Mouse (Mus musculus) stomach, embryonic 15.5 days (tissue): ENCODE results near the gene Abcb10. TPM values are rescaled to one million over a fixed set of nuclear protein-coding genes. Genes with fewer than 3 reads are reported as not detected.

Experiments
- ATAC-seq: fragments of 200-750 bp; cut with Nextera tagmentation; 2 replicates; pipeline ENCODE4 v1.8.0; 2017; ENCODE audit warnings: low read depth, moderate number of reproducible peaks, moderate TSS enrichment; ENCODE audit not compliant: insufficient read depth, low FRiP score
- H3K27ac ChIP-seq: fragments of 300-500 bp; sonication (generic); 2 replicates; pipeline ENCODE4 v1.5.1; 2015; ENCODE audit warnings: mild to moderate bottlenecking, inconsistent platforms
- H3K27me3 ChIP-seq: fragments of 300-500 bp; sonication (generic); replicated peaks from 2 replicates; pipeline ENCODE4 v1.6.1; 2015; ENCODE audit warnings: inconsistent platforms
- H3K36me3 ChIP-seq: fragments of 300-500 bp; sonication (generic); 2 replicates; pipeline ENCODE4 v1.6.1; 2015; ENCODE audit warnings: inconsistent platforms
- H3K4me1 ChIP-seq: fragments of 300-500 bp; sonication (generic); 2 replicates; pipeline ENCODE4 v1.6.1; 2015; ENCODE audit warnings: inconsistent platforms
- H3K4me2 ChIP-seq: fragments of 300-500 bp; sonication (generic); 2 replicates; pipeline ENCODE4 v1.6.1; 2015; ENCODE audit warnings: mild to moderate bottlenecking, inconsistent platforms
- H3K4me3 ChIP-seq: fragments of 300-500 bp; sonication (generic); replicated peaks from 2 replicates; pipeline ENCODE4 v1.5.1; 2015; ENCODE audit warnings: inconsistent platforms
- H3K9ac ChIP-seq: fragments of 300-500 bp; sonication (generic); 2 replicates; pipeline ENCODE4 v1.6.1; 2015; ENCODE audit warnings: inconsistent platforms
- H3K9me3 ChIP-seq: fragments of 300-500 bp; sonication (generic); 2 replicates; pipeline ENCODE4 v1.6.1; 2016; ENCODE audit warnings: inconsistent platforms
- WGBS: fragments of 180-500 bp; shearing (Covaris S2); methylation state at CpG from one replicate; pipeline ENCODE4 v1.1.7; 2015; 5-methylcytosine and 5-hydroxymethylcytosine counted together
- polyA plus RNA-seq: library from polyadenylated mRNA; unstranded; fragments of >200 nt; fragmentation: Nextera tagmentation; extraction: Ambion mirVana; gene quantifications from 2 replicates; pipeline ENCODE4 v1.2.1, GENCODE M21; 2015

Gene Abcb10
- polyA plus RNA-seq, 1 experiment from 2014 or later: 30.6 TPM

DNA sequence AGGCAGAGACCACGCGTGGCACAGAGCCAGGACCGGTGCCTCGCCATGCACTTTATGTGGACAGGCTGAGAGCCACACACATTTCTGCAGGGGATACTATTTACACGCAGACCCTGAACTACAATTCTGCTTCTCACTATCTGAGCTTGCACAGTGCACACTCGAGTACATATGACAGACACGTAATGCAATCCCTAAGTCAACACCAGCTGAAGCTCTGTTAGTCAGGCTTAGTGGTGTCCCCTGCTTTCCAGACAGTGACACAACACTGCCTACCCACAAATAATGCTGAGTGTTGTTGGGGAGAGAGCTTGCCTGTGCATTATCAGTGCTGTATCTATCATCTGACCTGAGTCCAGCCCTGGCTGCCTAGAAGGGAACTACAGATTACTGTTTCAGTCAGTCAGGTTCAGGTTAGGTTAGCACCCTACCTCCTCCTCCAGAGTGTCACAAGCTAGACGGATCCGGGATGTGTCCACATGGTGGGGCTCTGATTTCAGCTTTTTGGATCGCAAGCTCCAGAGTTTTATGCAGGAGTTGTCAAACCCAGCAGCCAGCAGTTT, 19.7 kb upstream of the Abcb10 start:
- Histone ChIP-seq H3K36me3 (peaks cover 52% of the 10 kb centered on the region), H3K4me1 (no peaks in the 10 kb centered on the region), H3K9me3 (no peaks in the 10 kb centered on the region), H3K27me3 (no peaks in the 10 kb centered on the region), H3K4me3 (no peak overlapping the region), H3K4me2 (no peak overlapping the region), H3K27ac (no peak overlapping the region), H3K9ac (no peak overlapping the region)
- no peak for ATAC-seq
- 88% methylated on average over 10 of the region's 10 CpGs for WGBS

DNA sequence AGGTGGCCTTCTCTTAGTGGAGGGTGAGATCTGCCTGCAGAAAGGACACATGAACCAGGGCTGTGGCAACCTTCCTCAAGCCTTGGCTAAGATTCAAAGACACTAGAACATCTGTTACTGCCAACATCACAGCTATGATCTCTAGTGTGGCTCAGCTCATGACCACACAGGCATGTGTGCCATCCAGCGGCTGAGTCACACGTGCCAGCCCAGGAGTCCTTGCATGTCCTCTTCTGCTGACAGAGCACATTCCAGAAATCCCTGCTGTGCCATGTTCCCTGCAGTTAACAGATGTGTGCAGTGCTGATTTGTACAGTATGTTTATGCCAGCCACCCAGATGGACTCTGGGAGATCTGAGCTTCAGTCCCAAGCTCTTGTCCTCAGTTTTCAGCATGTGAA, 16.6 kb upstream of the Abcb10 start:
- no peak overlapping the region for H3K27ac ChIP-seq
- no peak overlapping the region for H3K4me2 ChIP-seq
- ATAC-seq: no peak
- H3K9me3 ChIP-seq: no peaks in the 10 kb centered on the region
- no peak overlapping the region for H3K9ac ChIP-seq
- WGBS: 93% methylated on average over 2 of the region's 2 CpGs
- no peaks in the 10 kb centered on the region for H3K27me3 ChIP-seq
- no peaks in the 10 kb centered on the region for H3K4me1 ChIP-seq
- H3K4me3 ChIP-seq: no peak overlapping the region
- H3K36me3 ChIP-seq: peaks cover 40% of the 10 kb centered on the region

DNA sequence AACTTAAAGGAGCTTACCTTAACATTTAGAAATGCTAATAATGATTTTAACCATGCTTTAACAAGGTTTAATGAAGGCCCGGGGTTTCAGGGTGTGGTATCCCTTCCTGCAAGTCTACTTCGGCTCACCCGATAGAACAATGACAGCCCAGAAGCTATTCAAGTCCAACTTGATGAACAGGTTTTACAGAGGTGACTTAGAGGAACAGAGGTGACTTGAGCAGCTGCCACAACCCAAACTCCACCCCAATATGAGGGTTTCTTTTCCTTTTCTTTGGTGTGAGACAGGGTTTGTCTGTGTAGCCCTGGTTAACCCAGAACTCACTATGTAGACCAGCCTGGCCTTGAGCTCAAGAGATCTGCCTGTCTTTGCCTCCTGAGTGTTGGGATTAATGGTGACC, 11.1 kb upstream of the Abcb10 start:
- H3K36me3 ChIP-seq: peaks cover 20% of the 10 kb centered on the region
- no peaks in the 10 kb centered on the region for H3K9me3 ChIP-seq
- H3K9ac ChIP-seq: no peak overlapping the region
- 0 out of 2 replicates have a peak, but pooled peaks cover 9% of the 10 kb centered on the region for H3K4me1 ChIP-seq
- no peak overlapping the region for H3K4me3 ChIP-seq
- H3K27me3 ChIP-seq: no peaks in the 10 kb centered on the region
- H3K27ac ChIP-seq: peak overlapping the region; percentile 85
- WGBS: 60% methylated on average over 3 of the region's 3 CpGs
- H3K4me2 ChIP-seq: no peak overlapping the region
- ATAC-seq: peak; percentile 79

DNA sequence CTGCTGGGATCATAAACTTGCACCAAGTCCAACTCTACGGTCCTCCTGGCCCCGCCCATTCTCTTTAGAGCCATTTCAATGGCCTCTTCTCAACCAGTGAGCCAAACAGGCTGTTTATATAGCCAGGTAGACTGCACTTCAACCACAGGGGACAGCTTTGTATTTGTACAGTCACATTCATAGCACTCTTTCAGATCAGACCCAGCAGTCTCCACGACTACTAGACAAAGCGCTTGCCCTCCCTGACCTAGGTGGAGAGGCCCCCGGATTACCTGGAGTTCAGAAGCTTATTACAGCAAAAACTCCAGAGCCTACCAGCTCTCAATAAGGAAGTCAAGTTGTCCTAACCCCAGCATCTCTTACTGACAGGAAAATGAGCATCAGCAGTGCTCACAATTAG, 10.7 kb upstream of the Abcb10 start:
- Histone ChIP-seq H3K9me3 (no peaks in the 10 kb centered on the region), H3K27me3 (no peaks in the 10 kb centered on the region), H3K4me2 (no peak overlapping the region), H3K36me3 (peaks cover 19% of the 10 kb centered on the region), H3K9ac (no peak overlapping the region), H3K27ac (peak overlapping the region; percentile 84), H3K4me1 (0 out of 2 replicates have a peak, but pooled peaks cover 9% of the 10 kb centered on the region), H3K4me3 (no peak overlapping the region)
- ATAC-seq: peak; percentile 25; the same call in 1 of the 2 replicates
- WGBS: 69% methylated on average over 5 of the region's 5 CpGs

DNA sequence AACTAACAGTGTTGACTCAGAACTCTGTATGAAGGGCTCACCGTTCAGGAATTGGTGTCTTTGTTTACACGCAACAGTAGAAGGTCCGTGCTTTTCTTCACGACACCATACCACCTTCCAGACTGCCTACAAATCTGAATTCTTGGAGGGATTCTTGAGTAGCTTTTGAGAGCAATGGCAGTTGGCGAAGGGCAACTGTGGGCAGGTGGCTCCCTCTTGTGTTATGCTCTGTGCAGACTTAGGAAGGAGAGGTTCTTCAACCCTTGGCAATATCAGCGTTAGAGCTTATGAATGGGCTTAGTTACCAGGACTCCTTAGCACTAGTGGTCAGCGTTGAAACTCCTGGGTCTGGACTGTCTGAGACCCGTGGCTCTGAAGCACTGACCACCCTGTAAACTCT, 9.7 kb upstream of the Abcb10 start:
- Histone ChIP-seq H3K4me3 (no peak overlapping the region), H3K27me3 (no peaks in the 10 kb centered on the region), H3K36me3 (peaks cover 15% of the 10 kb centered on the region), H3K27ac (0 out of 2 replicates have a peak overlapping the region, but pooled peaks have one; percentile 40), H3K4me1 (peaks cover 9% of the 10 kb centered on the region; the same call in 1 of the 2 replicates), H3K9ac (no peak overlapping the region), H3K9me3 (no peaks in the 10 kb centered on the region), H3K4me2 (no peak overlapping the region)
- no peak for ATAC-seq
- WGBS: 77% methylated on average over 8 of the region's 8 CpGs

DNA sequence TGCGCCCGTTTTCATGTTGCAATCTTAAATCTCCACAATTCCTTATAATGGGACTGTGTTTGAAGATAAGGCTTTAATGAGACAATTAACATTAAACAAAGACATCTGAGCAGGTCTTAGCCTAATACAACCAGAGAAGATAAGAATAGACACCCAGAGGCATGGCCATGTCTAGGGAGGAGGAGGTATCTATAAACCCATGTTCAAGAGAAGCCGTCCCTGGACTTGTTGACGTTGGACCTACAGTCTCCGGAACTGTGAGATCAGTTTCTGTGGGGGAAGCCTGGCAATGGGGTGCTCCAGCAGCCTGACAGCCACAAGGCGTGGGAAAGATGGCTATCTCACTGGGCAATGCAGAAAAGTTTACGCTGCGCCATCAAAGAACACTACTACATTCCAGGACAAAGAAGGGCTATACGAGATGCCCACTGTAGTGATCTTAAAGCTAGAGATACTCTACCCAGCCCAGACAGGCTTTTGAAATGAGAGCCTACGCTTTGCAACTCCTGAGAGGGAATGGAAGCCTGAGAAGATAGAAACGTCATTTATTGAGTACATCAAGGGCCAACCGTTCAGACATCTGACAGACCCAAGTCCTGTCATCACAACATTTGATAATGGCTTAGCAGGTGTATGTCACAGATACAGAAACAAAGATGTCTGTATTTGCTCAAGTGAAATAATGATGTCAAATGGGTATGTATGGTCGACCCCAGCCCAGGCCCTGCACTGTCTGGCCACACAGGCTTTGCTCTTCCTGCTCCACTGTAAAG, 7.5 kb upstream of the Abcb10 start:
- peak; percentile 15; the same call in 1 of the 2 replicates for ATAC-seq
- no peaks in the 10 kb centered on the region for H3K9me3 ChIP-seq
- WGBS: 71% methylated on average over 13 of the region's 13 CpGs
- no peak overlapping the region for H3K4me3 ChIP-seq
- no peak overlapping the region for H3K4me2 ChIP-seq
- H3K4me1 ChIP-seq: peaks cover 9% of the 10 kb centered on the region; the same call in 1 of the 2 replicates
- H3K9ac ChIP-seq: no peak overlapping the region
- H3K27me3 ChIP-seq: no peaks in the 10 kb centered on the region
- peak overlapping the region; percentile 26; the same call in 1 of the 2 replicates for H3K27ac ChIP-seq
- peaks cover 6% of the 10 kb centered on the region; the same call in 1 of the 2 replicates for H3K36me3 ChIP-seq

DNA sequence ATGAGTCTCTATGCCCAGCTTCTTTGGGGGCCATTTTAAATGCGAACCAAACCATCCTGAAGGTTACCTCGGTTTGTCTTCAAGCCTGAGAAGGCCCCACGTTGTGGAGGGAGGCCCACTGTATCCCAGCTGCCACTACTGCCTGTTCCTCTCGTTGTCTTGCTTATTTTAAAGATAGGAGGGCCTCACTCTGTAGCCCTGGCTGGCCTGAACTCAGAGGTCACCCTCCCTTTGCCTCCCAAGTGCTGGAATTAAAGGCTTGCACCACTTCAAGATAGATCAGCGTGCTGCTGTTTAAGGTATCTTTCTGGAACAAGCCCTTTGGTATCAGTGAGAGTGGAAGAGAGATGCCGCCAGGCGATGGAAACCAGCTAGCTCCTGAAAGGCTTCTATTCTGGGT, 6.2 kb upstream of the Abcb10 start:
- Histone ChIP-seq H3K4me3 (no peak overlapping the region), H3K4me2 (no peak overlapping the region), H3K36me3 (0 out of 2 replicates have a peak, but pooled peaks cover 2% of the 10 kb centered on the region), H3K9ac (no peak overlapping the region), H3K27me3 (no peaks in the 10 kb centered on the region), H3K4me1 (peaks cover 9% of the 10 kb centered on the region; the same call in 1 of the 2 replicates), H3K27ac (peak overlapping the region; percentile 76), H3K9me3 (no peaks in the 10 kb centered on the region)
- no peak; the same call in 1 of the 2 replicates for ATAC-seq
- 39% methylated on average over 7 of the region's 7 CpGs for WGBS

DNA sequence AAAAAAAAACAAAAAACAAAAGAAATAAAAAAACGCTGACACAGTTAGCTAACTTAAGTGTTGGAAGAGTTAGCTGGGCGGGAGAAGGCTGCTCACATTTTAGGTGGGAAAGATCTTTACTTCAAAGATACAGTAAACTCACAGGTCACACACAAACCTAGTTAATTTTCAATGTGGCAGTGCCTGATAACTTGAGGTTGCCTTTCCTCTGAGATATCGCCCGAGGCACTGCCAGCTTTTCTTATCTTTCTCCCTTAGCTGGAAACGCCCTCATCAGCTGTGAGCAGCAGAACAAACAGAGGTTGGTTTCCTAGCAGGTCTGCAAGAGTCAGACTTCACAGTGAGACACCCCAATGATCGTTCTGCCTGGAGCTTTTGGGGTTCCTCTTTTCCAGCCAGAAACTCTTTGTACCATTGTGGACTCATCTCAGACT, 5.7 kb upstream of the Abcb10 start:
- peaks cover 9% of the 10 kb centered on the region; the same call in 1 of the 2 replicates for H3K4me1 ChIP-seq
- no peaks in the 10 kb centered on the region for H3K27me3 ChIP-seq
- H3K4me2 ChIP-seq: no peak overlapping the region
- 0 out of 2 replicates have a peak, but pooled peaks cover 2% of the 10 kb centered on the region for H3K36me3 ChIP-seq
- H3K27ac ChIP-seq: peak overlapping the region; percentile 76
- no peaks in the 10 kb centered on the region for H3K9me3 ChIP-seq
- H3K9ac ChIP-seq: no peak overlapping the region
- no peak overlapping the region for H3K4me3 ChIP-seq
- 46% methylated on average over 6 of the region's 6 CpGs for WGBS
- peak; percentile 89 for ATAC-seq

DNA sequence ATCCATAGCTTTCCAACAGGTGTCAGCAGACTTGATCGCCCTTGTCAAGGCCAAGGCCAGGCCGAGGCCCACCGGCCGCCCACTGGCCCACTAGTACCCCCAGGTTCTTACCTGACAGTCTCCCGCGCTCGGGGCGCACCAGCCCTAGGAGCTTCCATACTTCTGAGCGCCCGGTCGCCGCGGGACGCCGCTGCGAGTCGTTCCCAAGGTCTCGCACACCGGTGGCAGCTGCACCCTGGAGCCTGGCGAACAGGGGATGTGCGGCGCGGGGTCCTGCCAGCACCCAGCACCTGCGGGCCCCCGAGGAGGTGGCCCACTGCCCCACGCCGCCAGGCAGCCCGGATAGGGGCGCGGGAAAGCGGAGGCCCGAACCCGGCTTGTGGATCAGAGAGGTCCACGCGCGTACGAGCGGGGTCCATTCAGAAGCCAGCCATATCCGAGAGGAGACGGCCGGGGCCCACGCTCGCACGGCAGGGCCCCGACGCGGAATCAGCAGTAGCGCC, 580 bp downstream of the Abcb10 start:
- Histone ChIP-seq H3K9me3 (no peaks in the 10 kb centered on the region), H3K27me3 (no peaks in the 10 kb centered on the region), H3K4me3 (peak overlapping the region; percentile 83), H3K4me1 (peaks cover 23% of the 10 kb centered on the region), H3K9ac (peak overlapping the region; percentile 86), H3K27ac (peak overlapping the region; percentile 96), H3K36me3 (no peaks in the 10 kb centered on the region), H3K4me2 (peak overlapping the region; percentile 93)
- ATAC-seq: no peak
- WGBS: under 1% methylated on average over 48 of the region's 48 CpGs

DNA sequence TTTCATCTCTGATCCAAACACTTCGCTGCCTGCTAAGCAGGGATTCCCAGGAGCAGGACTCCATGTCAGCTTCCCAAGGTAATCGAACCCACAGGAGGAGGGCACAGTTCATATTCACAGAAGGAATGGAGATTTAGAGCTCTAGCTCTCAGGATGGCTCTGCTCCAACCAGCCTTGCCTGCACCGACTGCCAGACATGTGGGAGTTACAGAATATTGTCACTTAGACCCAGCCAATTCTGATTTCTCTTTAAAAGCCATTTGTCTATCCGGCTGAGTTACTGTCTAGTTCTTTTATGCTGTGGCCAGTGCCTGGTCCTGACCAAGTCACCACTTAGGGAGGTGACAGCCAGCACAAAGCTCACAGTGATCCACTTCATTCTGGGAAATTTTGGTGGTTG, 1.2 kb downstream of the Abcb10 start:
- Histone ChIP-seq H3K4me2 (peak overlapping the region; percentile 93), H3K27me3 (no peaks in the 10 kb centered on the region), H3K36me3 (no peaks in the 10 kb centered on the region), H3K9me3 (no peaks in the 10 kb centered on the region), H3K9ac (peak overlapping the region; percentile 12; the same call in 1 of the 2 replicates), H3K4me3 (peak overlapping the region; percentile 83), H3K4me1 (peaks cover 23% of the 10 kb centered on the region), H3K27ac (no peak overlapping the region)
- ATAC-seq: no peak
- 33% methylated on average over 4 of the region's 4 CpGs for WGBS

DNA sequence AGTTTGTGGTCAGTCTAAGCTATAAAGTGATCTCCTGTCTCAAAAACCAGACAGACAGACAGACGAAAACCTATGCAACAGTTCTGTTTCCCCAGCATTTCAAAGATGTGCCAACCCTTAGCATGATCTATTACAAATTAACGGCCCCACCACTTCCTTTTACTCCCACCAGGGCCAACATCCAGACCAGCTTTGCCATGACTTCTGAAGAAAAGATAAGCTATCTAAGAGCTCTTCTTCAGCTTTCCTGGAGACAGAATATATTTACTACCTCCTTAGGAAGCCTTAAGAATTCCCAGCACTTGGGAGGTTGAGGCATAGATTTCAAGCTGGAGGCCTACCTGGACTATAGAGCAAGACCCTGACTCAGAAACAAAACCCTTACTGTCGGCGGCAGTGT, 2.7 kb downstream of the Abcb10 start:
- no peak overlapping the region for H3K27ac ChIP-seq
- H3K9ac ChIP-seq: no peak overlapping the region
- no peak overlapping the region for H3K4me3 ChIP-seq
- H3K4me2 ChIP-seq: no peak overlapping the region
- H3K4me1 ChIP-seq: peaks cover 23% of the 10 kb centered on the region
- ATAC-seq: no peak
- H3K36me3 ChIP-seq: no peaks in the 10 kb centered on the region
- H3K9me3 ChIP-seq: no peaks in the 10 kb centered on the region
- no peaks in the 10 kb centered on the region for H3K27me3 ChIP-seq
- 71% methylated on average over 4 of the region's 4 CpGs for WGBS

DNA sequence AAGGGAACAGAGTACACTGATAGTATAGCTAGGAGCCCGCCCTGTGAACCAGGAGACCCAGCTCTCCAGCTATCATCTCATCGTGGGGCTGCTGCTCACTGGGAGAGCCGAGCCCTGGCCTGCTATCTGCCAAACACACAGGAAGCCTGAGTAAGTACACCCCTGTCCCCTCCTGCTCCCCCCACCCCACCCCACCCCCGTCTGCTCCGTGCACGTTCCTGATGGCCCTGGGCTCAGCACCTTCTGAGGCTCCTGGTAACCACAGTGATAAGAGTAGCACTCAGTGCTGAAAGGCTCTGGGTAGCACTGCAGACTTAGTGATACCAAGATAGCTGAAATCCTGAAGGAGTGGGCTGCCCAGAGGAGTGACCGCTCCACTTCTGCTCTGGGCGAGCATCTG, 4.0 kb downstream of the Abcb10 start:
- ATAC-seq: peak; percentile 83
- WGBS: 59% methylated on average over 8 of the region's 8 CpGs
- H3K4me2 ChIP-seq: peak overlapping the region; percentile 19; the same call in 1 of the 2 replicates
- peaks cover 23% of the 10 kb centered on the region for H3K4me1 ChIP-seq
- no peaks in the 10 kb centered on the region for H3K9me3 ChIP-seq
- H3K4me3 ChIP-seq: no peak overlapping the region
- no peak overlapping the region for H3K9ac ChIP-seq
- no peaks in the 10 kb centered on the region for H3K36me3 ChIP-seq
- peak overlapping the region; percentile 31 for H3K27ac ChIP-seq
- H3K27me3 ChIP-seq: no peaks in the 10 kb centered on the region
